Mouse (Mus musculus): Measurements from ENCODE around the gene Trhr2.

- TF ChIP-seq CTCF (IDR thresholded peaks at IDR 0.05; ENCODE audit: control insufficient read depth, insufficient read depth, insufficient read length) (no peak), MYOD1 (IDR thresholded peaks at IDR 0.05; ENCODE audit: control insufficient read depth, insufficient read length, low read depth) (no peak), MYOG (IDR thresholded peaks at IDR 0.05; ENCODE audit: control insufficient read depth, extremely low read depth, insufficient read length) (no peak), CEBPB (IDR thresholded peaks at IDR 0.05; ENCODE audit: low read depth) (no peak), MAX (IDR thresholded peaks at IDR 0.05) (no peak), USF1 (IDR thresholded peaks at IDR 0.05; ENCODE audit: low read depth) (no peak), FOSL1 (IDR thresholded peaks at IDR 0.05; ENCODE audit: insufficient read depth, low read length, poor library complexity, severe bottlenecking) (no peak)
Measured at GRCm38 (mm10) chr8:122343341-122343740, 17.2 kb downstream of the Trhr2 start.
